Mouse (Mus musculus) C2C12 (cell line): Measurements from ENCODE around the gene Pitx2. TPM values are rescaled to one million over a fixed set of nuclear protein-coding genes. Genes with fewer than 3 reads are reported as not detected.

ENCODE experiments used
- H3K27me3 ChIP-seq: one replicate; pipeline ENCODE4 v1.6.1; 2011; ENCODE audit not compliant: control insufficient read depth, insufficient read depth, insufficient read length
- H3K36me3 ChIP-seq: one replicate; pipeline ENCODE4 v1.6.1; 2011; ENCODE audit not compliant: control insufficient read depth, insufficient read depth
- H3K4me3 ChIP-seq: one replicate; pipeline ENCODE4 v1.5.1; 2011; ENCODE audit warnings: mild to moderate bottlenecking, control low read depth; ENCODE audit not compliant: poor library complexity, insufficient read depth, severe bottlenecking
- H3K79me2 ChIP-seq: one replicate; pipeline ENCODE4 v1.6.1; 2011; ENCODE audit not compliant: control insufficient read depth, insufficient read depth
- H3K79me3 ChIP-seq: one replicate; pipeline ENCODE4 v1.6.1; 2011; ENCODE audit warnings: low read depth, control low read depth
- H3ac ChIP-seq: one replicate; pipeline ENCODE3; 2011; ENCODE audit warnings: low read depth; ENCODE audit not compliant: control insufficient read depth, insufficient read length
- CEBPB ChIP-seq: IDR thresholded peaks from one replicate; pipeline ENCODE4 v1.6.1; 2011; ENCODE audit warnings: low read depth, mild to moderate bottlenecking, control low read depth, moderate library complexity
- CTCF ChIP-seq: IDR thresholded peaks from one replicate; pipeline ENCODE4 v1.5.1; 2011; ENCODE audit not compliant: control insufficient read depth, insufficient read depth, insufficient read length
- FOSL1 ChIP-seq: IDR thresholded peaks from one replicate; pipeline ENCODE4 v1.8.0; 2011; ENCODE audit warnings: mild to moderate bottlenecking, low read length; ENCODE audit not compliant: poor library complexity, insufficient read depth, severe bottlenecking
- MAX ChIP-seq: IDR thresholded peaks from one replicate; pipeline ENCODE4 v1.6.1; 2011; ENCODE audit warnings: mild to moderate bottlenecking, control low read depth
- MYOD1 ChIP-seq: IDR thresholded peaks from one replicate; pipeline ENCODE4 v1.6.1; 2011; ENCODE audit warnings: low read depth; ENCODE audit not compliant: control insufficient read depth, insufficient read length
- MYOG ChIP-seq: IDR thresholded peaks from one replicate; pipeline ENCODE4 v1.6.1; 2011; ENCODE audit not compliant: control insufficient read depth, insufficient read length; ENCODE audit errors: extremely low read depth
- USF1 ChIP-seq: IDR thresholded peaks from one replicate; pipeline ENCODE4 v1.6.1; 2011; ENCODE audit warnings: low read depth, mild to moderate bottlenecking, control low read depth, moderate library complexity
- polyA plus RNA-seq: library from polyadenylated mRNA; unstranded; fragments of >200 nt; fragmentation: generic; extraction: Trizol; gene quantifications from one replicate; pipeline ENCODE4 v1.2.1, GENCODE M21; 2012; ENCODE audit warnings: missing spikeins

Gene Pitx2
- polyA plus RNA-seq, 1 experiment: 31.8 TPM

DNA sequence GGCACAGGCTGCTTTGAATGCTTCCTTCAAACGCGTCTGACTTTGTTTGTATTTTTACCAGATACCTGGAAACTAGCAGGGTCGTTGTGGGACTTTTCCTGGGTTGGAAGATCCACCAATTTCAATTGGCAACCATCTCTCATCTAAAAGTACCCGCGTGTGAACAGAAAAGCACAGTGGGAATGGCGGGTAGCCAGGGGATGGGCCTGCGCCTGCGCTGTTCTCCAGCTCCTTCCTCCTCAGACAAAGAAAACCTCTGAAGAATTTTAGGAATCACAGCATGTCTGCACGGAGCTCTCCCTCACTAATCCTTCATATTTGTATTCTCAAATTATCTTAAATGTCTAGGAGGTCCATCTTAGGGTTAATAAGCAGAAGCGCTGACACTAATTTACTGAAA lies 54.6 kb downstream of the Pitx2 start:
- no peak for TF ChIP-seq CTCF
- TF ChIP-seq MYOG: no peak
- no peak for TF ChIP-seq MYOD1
- TF ChIP-seq CEBPB: no peak
- TF ChIP-seq FOSL1: no peak
- Histone ChIP-seq H3K27me3 (no peaks in the 10 kb centered on the region), H3K36me3 (no peaks in the 10 kb centered on the region), H3K79me3 (no peaks in the 10 kb centered on the region), H3ac (no peak overlapping the region), H3K4me3 (no peak overlapping the region), H3K79me2 (no peaks in the 10 kb centered on the region)

DNA sequence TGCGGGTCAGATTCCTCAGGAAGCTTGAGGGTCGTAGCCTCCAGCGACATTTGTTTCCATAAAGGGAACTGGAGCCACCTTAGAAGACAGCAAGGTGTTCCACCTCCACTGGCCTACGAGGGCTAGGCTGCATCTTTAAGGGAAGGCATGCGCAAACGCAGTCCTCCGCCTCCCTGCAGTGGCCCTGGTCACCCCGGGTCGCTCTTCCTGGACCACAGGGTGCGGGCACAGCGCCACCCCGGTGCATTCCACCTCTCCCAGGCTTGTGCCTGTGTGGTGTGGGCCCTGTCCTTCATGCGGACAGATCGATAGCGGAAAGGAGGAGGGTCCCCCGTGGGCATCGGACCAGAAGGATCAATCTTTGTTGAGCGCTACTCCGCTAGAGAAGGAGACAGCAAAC lies 56.6 kb downstream of the Pitx2 start:
- H3K79me3 ChIP-seq: no peaks in the 10 kb centered on the region
- no peak overlapping the region for H3K4me3 ChIP-seq
- no peaks in the 10 kb centered on the region for H3K79me2 ChIP-seq
- no peaks in the 10 kb centered on the region for H3K36me3 ChIP-seq
- no peaks in the 10 kb centered on the region for H3K27me3 ChIP-seq
- H3ac ChIP-seq: no peak overlapping the region
- TF ChIP-seq CTCF: no peak
- no peak for TF ChIP-seq MYOD1

DNA sequence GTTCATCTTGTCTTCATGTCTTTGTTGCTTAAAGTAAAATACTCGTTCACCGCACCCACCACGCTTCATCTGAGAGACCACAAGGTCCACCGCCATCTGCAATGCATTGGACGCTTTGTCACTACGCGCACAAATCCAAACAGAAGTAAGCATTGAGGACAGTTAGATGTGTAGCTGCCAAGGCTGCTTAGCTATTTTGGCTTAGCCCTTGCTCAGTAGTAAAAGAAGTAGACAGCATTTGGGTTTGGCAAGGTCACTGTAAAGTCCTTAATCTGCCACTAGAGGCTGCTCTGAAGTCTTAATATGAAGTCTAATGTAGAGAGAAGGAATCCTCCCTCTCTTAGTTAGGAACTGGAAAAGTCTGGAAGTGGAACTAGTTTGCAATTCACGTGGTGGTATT lies 57.1 kb downstream of the Pitx2 start:
- H3K79me3 ChIP-seq: no peaks in the 10 kb centered on the region
- H3K4me3 ChIP-seq: no peak overlapping the region

DNA sequence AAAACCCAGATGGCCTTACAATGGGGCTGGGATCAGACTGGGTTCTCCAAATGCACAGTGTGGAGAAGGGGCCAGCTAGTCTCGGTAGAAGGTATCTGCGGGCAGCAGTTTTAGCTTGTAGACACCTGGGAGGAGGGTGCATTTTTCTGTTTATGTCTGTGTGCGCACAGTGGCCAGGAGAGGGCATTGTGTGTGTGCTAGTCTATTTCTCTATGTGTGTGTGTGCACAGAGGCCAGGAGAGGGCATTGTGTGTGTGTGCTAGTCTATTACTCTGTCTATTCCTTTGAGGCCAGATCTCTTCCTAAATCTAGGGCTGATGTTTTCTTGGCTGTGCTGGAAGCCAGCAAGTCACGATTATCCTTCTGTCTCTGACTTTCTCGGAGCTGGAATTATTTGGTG lies 58.8 kb downstream of the Pitx2 start:
- Histone ChIP-seq H3K4me3 (no peak overlapping the region), H3K79me3 (no peaks in the 10 kb centered on the region), H3ac (no peak overlapping the region), H3K79me2 (no peaks in the 10 kb centered on the region), H3K36me3 (no peaks in the 10 kb centered on the region), H3K27me3 (no peaks in the 10 kb centered on the region)
- TF ChIP-seq CEBPB (no peak), FOSL1 (no peak), MYOD1 (no peak), CTCF (no peak), USF1 (no peak), MYOG (no peak), MAX (no peak)

More for the DNA sequence above, 57.1 kb downstream of the Pitx2 start:
- Histone ChIP-seq H3K79me2 (no peaks in the 10 kb centered on the region), H3K36me3 (no peaks in the 10 kb centered on the region), H3K27me3 (no peaks in the 10 kb centered on the region), H3ac (no peak overlapping the region)
- no peak for TF ChIP-seq MAX

Other genes with a start within 250 kb of the Pitx2 start
- gene Enpep, start 132.8 kb downstream of the Pitx2 start, polyA plus RNA-seq: not detected